Mouse (Mus musculus) embryonic facial prominence, embryonic 14.5 days (tissue): Measurements from ENCODE around the gene Iqcc. TPM values are rescaled to one million over a fixed set of nuclear protein-coding genes. Genes with fewer than 3 reads are reported as not detected.

Experiments used
- ATAC-seq: fragments of 200-750 bp; cut with Nextera tagmentation; 2 replicates; pipeline ENCODE4 v1.8.0; 2017; ENCODE audit warnings: low read depth, moderate number of reproducible peaks, moderate TSS enrichment
- DNase-seq: peaks from one replicate; pipeline ENCODE4 v3.0.0-alpha.2; 2015; ENCODE audit warnings: low spot score
- H3K27ac ChIP-seq: fragments of 300-500 bp; sonication (generic); replicated peaks from 2 replicates; pipeline ENCODE4 v1.5.1; 2014; ENCODE audit warnings: low read depth, mild to moderate bottlenecking, low read length, moderate library complexity
- H3K27me3 ChIP-seq: fragments of 300-500 bp; sonication (generic); replicated peaks from 2 replicates; pipeline ENCODE4 v1.6.1; 2014; ENCODE audit warnings: low read length; ENCODE audit not compliant: control insufficient read depth, insufficient read depth
- H3K36me3 ChIP-seq: fragments of 300-500 bp; sonication (generic); 2 replicates; pipeline ENCODE4 v1.6.1; 2014; ENCODE audit warnings: low read length, mixed read lengths; ENCODE audit not compliant: control insufficient read depth, insufficient read depth
- H3K4me1 ChIP-seq: fragments of 300-500 bp; sonication (generic); 2 replicates; pipeline ENCODE4 v1.6.1; 2014; ENCODE audit warnings: antibody characterized with exemption, low read length; ENCODE audit not compliant: control insufficient read depth, insufficient read depth
- H3K4me2 ChIP-seq: fragments of 300-500 bp; sonication (generic); 2 replicates; pipeline ENCODE4 v1.6.1; 2014; ENCODE audit warnings: low read depth, mild to moderate bottlenecking, low read length, moderate library complexity, mixed read lengths
- H3K4me3 ChIP-seq: fragments of 300-500 bp; sonication (generic); 2 replicates; pipeline ENCODE4 v1.5.1; 2014; ENCODE audit warnings: low read depth, mild to moderate bottlenecking, low read length
- H3K9ac ChIP-seq: fragments of 300-500 bp; sonication (generic); 2 replicates; pipeline ENCODE4 v1.6.1; 2014; ENCODE audit warnings: low read depth, mild to moderate bottlenecking, low read length, moderate library complexity, mixed read lengths
- H3K9me3 ChIP-seq: fragments of 300-500 bp; sonication (generic); 2 replicates; pipeline ENCODE4 v1.6.1; 2016; ENCODE audit warnings: low read length; ENCODE audit not compliant: control insufficient read depth
- WGBS: fragments of 180-500 bp; shearing (Covaris S2); extraction: QIAGEN DNeasy Blood & Tissue Kit; methylation state at CpG from one replicate; pipeline ENCODE4 v1.1.7; 2014; 5-methylcytosine and 5-hydroxymethylcytosine counted together
- polyA plus RNA-seq: library from polyadenylated mRNA; unstranded; fragments of >200 nt; fragmentation: Nextera tagmentation; extraction: Ambion mirVana; gene quantifications from 2 replicates; pipeline ENCODE4 v1.2.1, GENCODE M21; 2014

Gene Iqcc
- polyA plus RNA-seq, 1 experiment from 2014 or later = 26.6 TPM

- no peaks in the 10 kb centered on the region for H3K27me3 ChIP-seq
These were observed 47.3 kb downstream of the Iqcc start for GRCm38 (mm10) chr4:129571551-129572084.

GRCm38 (mm10) chr4:129570028-129570427 lies 48.9 kb downstream of the Iqcc start:
- Histone ChIP-seq H3K36me3 (no peaks in the 10 kb centered on the region), H3K27ac (no peak overlapping the region), H3K27me3 (no peaks in the 10 kb centered on the region), H3K4me1 (no peaks in the 10 kb centered on the region), H3K9ac (no peak overlapping the region), H3K9me3 (no peaks in the 10 kb centered on the region), H3K4me3 (no peak overlapping the region), H3K4me2 (no peak overlapping the region)
- 83% methylated on average over 6 of the region's 6 CpGs for WGBS
- ATAC-seq (no peak), DNase-seq (no peak)

More at GRCm38 (mm10) chr4:129571551-129572084, 47.3 kb downstream of the Iqcc start:
- Histone ChIP-seq H3K4me3 (no peak overlapping the region), H3K36me3 (no peaks in the 10 kb centered on the region), H3K9ac (no peak overlapping the region), H3K27ac (no peak overlapping the region), H3K4me2 (no peak overlapping the region), H3K9me3 (no peaks in the 10 kb centered on the region), H3K4me1 (no peaks in the 10 kb centered on the region)
- 75% methylated on average over 8 of the region's 8 CpGs for WGBS
- ATAC-seq (no peak), DNase-seq (no peak)

- Histone ChIP-seq H3K4me3 (no peak overlapping the region), H3K9ac (no peak overlapping the region), H3K4me2 (no peak overlapping the region), H3K27ac (no peak overlapping the region), H3K27me3 (no peaks in the 10 kb centered on the region), H3K9me3 (no peaks in the 10 kb centered on the region), H3K36me3 (no peaks in the 10 kb centered on the region), H3K4me1 (no peaks in the 10 kb centered on the region)
- ATAC-seq = no peak
- WGBS = 86% methylated on average over 7 of the region's 7 CpGs
- DNase-seq = no peak
These were observed 50.5 kb downstream of the Iqcc start for GRCm38 (mm10) chr4:129568366-129568765.

GRCm38 (mm10) chr4:129565139-129565538 lies 53.8 kb downstream of the Iqcc start:
- no peak overlapping the region for H3K9ac ChIP-seq
- no peaks in the 10 kb centered on the region for H3K9me3 ChIP-seq
- WGBS = 78% methylated on average over 6 of the region's 6 CpGs
- no peaks in the 10 kb centered on the region for H3K36me3 ChIP-seq
- H3K4me3 ChIP-seq = no peak overlapping the region
- H3K27ac ChIP-seq = no peak overlapping the region
- no peak overlapping the region for H3K4me2 ChIP-seq
- H3K4me1 ChIP-seq = no peaks in the 10 kb centered on the region
- no peaks in the 10 kb centered on the region for H3K27me3 ChIP-seq
- DNase-seq = no peak
- no peak for ATAC-seq

Other genes starting within 250 kb of the Iqcc start
- gene Zbtb8a, start 241.0 kb downstream of the Iqcc start, polyA plus RNA-seq = 4.6 and 4.9 TPM in 2 replicates
- gene Zbtb8b, start 178.2 kb downstream of the Iqcc start, polyA plus RNA-seq = 1.3 TPM in 2 replicates
- gene Bsdc1, start 157.5 kb downstream of the Iqcc start, polyA plus RNA-seq = 27.7 and 29.0 TPM in 2 replicates
- gene Tssk3, start 128.1 kb downstream of the Iqcc start, polyA plus RNA-seq = not detected in 2 replicates
- not detected in 2 replicates for gene Fam229a, start 127.9 kb downstream of the Iqcc start, polyA plus RNA-seq
- 488 and 603 TPM in 2 replicates for gene Marcksl1, start 105.5 kb downstream of the Iqcc start, polyA plus RNA-seq
- gene Hdac1, start 76.4 kb downstream of the Iqcc start, polyA plus RNA-seq = 179 and 200 TPM in 2 replicates
- gene Lck, start 45.5 kb downstream of the Iqcc start, polyA plus RNA-seq = 4.7 and 6.4 TPM in 2 replicates
- gene Fam167b, start 40.5 kb downstream of the Iqcc start, polyA plus RNA-seq = 6.4 and 6.9 TPM in 2 replicates
- gene Eif3i, start 18.5 kb downstream of the Iqcc start, polyA plus RNA-seq = 288 and 308 TPM in 2 replicates
- 166 and 174 TPM in 2 replicates for gene Tmem234, start 18.4 kb downstream of the Iqcc start, polyA plus RNA-seq
- 1.7 and 2.4 TPM in 2 replicates for gene Dcdc2b, start 4.8 kb downstream of the Iqcc start, polyA plus RNA-seq
- gene Ccdc28b, start 4.8 kb upstream of the Iqcc start, polyA plus RNA-seq = 49.7 and 50.5 TPM in 2 replicates
- 96.7 and 111 TPM in 2 replicates for gene Txlna, start 22.0 kb upstream of the Iqcc start, polyA plus RNA-seq
- 14.1 and 14.8 TPM in 2 replicates for gene Kpna6, start 53.7 kb upstream of the Iqcc start, polyA plus RNA-seq
- gene Tmem39b, start 77.7 kb upstream of the Iqcc start, polyA plus RNA-seq = 22.1 and 25.0 TPM in 2 replicates
- gene Khdrbs1, start 123.2 kb upstream of the Iqcc start, polyA plus RNA-seq = 94.2 and 104 TPM in 2 replicates
- 306 and 319 TPM in 2 replicates for gene Ptp4a2, start 192.1 kb upstream of the Iqcc start, polyA plus RNA-seq